Mouse (Mus musculus): Measurements from ENCODE around the gene A230050P20Rik.

GRCm38 (mm10) chr9:20825781-20826180, 42.7 kb upstream of the A230050P20Rik start:
- no peak for TF ChIP-seq CTCF (conservative IDR thresholded peaks at IDR 0.05; ENCODE audit: low read length)
- no peak for TF ChIP-seq NANOG (IDR thresholded peaks at IDR 0.05; ENCODE audit: borderline replicate concordance, low read length)
- TF ChIP-seq POU5F1 (IDR thresholded peaks at IDR 0.05; ENCODE audit: borderline replicate concordance, low read length), result no peak
